Mouse (Mus musculus) cortical plate, adult 2 months (tissue): Measurements from ENCODE around the gene Gata2.

Source experiments
- CTCF ChIP-seq: fragments of 200-500 bp; IDR thresholded peaks from 2 replicates; pipeline ENCODE4 v1.5.1; 2011; ENCODE audit warnings: mild to moderate bottlenecking, control low read depth, low read length; ENCODE audit not compliant: insufficient read depth; ENCODE audit errors: extremely low read depth
- POLR2A ChIP-seq: fragments of 200-500 bp; IDR thresholded peaks from 2 replicates; pipeline ENCODE4 v1.6.1; 2011; ENCODE audit warnings: mild to moderate bottlenecking, low read length, control low read depth; ENCODE audit not compliant: insufficient read depth; ENCODE audit errors: extremely low read depth

GRCm38 (mm10) chr6:88190310-88191023 lies 3.2 kb upstream of the Gata2 start:
- TF ChIP-seq CTCF = no peak
- TF ChIP-seq POLR2A = no peak
